20 mouse cellular contexts compared by ENCODE assay signal in genomic region chr11:120179374-120179773, GRCm38 (mm10). TPM values are rescaled to one million over a fixed set of nuclear protein-coding genes. Genes with fewer than 3 reads are reported as not detected.
DNase-seq lines count a peak whose midpoint lies in the region; ATAC-seq and TF ChIP-seq lines count a peak whose summit lies in the region.
"Had no signal": no experiment of that assay in that cellular context is flagged by ENCODE, and none has a peak within 500 bp of the region (broad histone marks: within the 10 kb centered on the region; RNA-seq: fewer than 3 reads in every experiment).

No protein-coding gene starts in this region.

- H3K9me3 ChIP-seq in kidney, embryonic 16.5 days (ENCODE audit: low read length), result no peaks in the 10 kb centered on the region
- H3K9me3 ChIP-seq: embryonic facial prominence, embryonic 15.5 days; heart, embryonic 12.5 days; hindbrain, embryonic 15.5 days; limb, embryonic 15.5 days; midbrain, embryonic 12.5 days; neural tube, embryonic 13.5 days had no signal

- H3K9ac ChIP-seq in kidney, embryonic 16.5 days (replicated peaks; ENCODE audit: low read length), result no peak overlapping the region
- H3K9ac ChIP-seq: embryonic facial prominence, embryonic 15.5 days; heart, embryonic 12.5 days; hindbrain, embryonic 15.5 days; limb, embryonic 15.5 days; midbrain, embryonic 12.5 days; neural tube, embryonic 13.5 days had no signal

- H3K4me1 ChIP-seq in kidney, embryonic 16.5 days (ENCODE audit: insufficient read depth, low read length), result peaks cover 36% of the 10 kb centered on the region

- ATAC-seq in kidney, embryonic 16.5 days (ENCODE audit: low FRiP score, low TSS enrichment), result no peak

- H3K4me2 ChIP-seq in kidney, embryonic 16.5 days (replicated peaks; ENCODE audit: low read depth, low read length), result no peak overlapping the region
- H3K4me2 ChIP-seq: embryonic facial prominence, embryonic 15.5 days; heart, embryonic 12.5 days; hindbrain, embryonic 15.5 days; limb, embryonic 15.5 days; midbrain, embryonic 12.5 days; neural tube, embryonic 13.5 days had no signal

- TF ChIP-seq CTCF in gastrocnemius, adult 2 months (IDR thresholded peaks at IDR 0.05), result no peak

- H3K36me3 ChIP-seq in kidney, embryonic 16.5 days (ENCODE audit: insufficient read depth, low read length), result no peaks in the 10 kb centered on the region
- H3K36me3 ChIP-seq: embryonic facial prominence, embryonic 15.5 days; heart, embryonic 12.5 days; hindbrain, embryonic 15.5 days; limb, embryonic 15.5 days; midbrain, embryonic 12.5 days; neural tube, embryonic 13.5 days had no signal

- intact Hi-C loops in gastrocnemius, adult 2 months (cut with DNase I), result loop anchor here (2.0 kb wide), 1 partner anchor 23 kb away; no protein-coding TSS in a partner anchor

- H3K27ac ChIP-seq in gastrocnemius, adult 2 months, result peak overlapping the region; percentile 79
- H3K27ac ChIP-seq in kidney, embryonic 16.5 days (ENCODE audit: low read length), result no peak overlapping the region
- H3K27ac ChIP-seq: embryonic facial prominence, embryonic 15.5 days; hindbrain, embryonic 15.5 days; limb, embryonic 15.5 days; midbrain, embryonic 12.5 days; neural tube, embryonic 13.5 days had no signal

- no peaks in the 10 kb centered on the region for H3K27me3 ChIP-seq in kidney, embryonic 16.5 days (ENCODE audit: insufficient read depth, low read length)
- H3K27me3 ChIP-seq: embryonic facial prominence, embryonic 15.5 days; heart, embryonic 12.5 days; hindbrain, embryonic 15.5 days; limb, embryonic 15.5 days; midbrain, embryonic 12.5 days; neural tube, embryonic 13.5 days had no signal

- 11% methylated on average over 4 of the region's 4 CpGs for WGBS in kidney, embryonic 16.5 days

- no peak overlapping the region for H3K4me3 ChIP-seq in gastrocnemius, adult 2 months
- H3K4me3 ChIP-seq in kidney, embryonic 16.5 days (ENCODE audit: low read length), result no peak overlapping the region
- H3K4me3 ChIP-seq: embryonic facial prominence, embryonic 15.5 days; heart, embryonic 12.5 days; hindbrain, embryonic 15.5 days; limb, embryonic 15.5 days; midbrain, embryonic 12.5 days; neural tube, embryonic 13.5 days had no signal

- DNase-seq in gastrocnemius, adult 2 months, result peak; percentile 83
- no peak for DNase-seq in gastrocnemius, postnatal 10 days
- peak; percentile 42 to 52 for DNase-seq in kidney, postnatal 36 days
- DNase-seq in brain, adult 2 months (ENCODE audit: low read depth, low spot score), result peak; percentile 73
- peak; percentile 45 for DNase-seq in retina, embryonic 14.5 days (ENCODE audit: low spot score)
- DNase-seq in lung, postnatal 14 days, result no peak
- DNase-seq: adrenal gland, postnatal 36 days; cerebellum, adult 9-10 months; kidney, adult 8-10 months; lung, adult 2 months; lung, postnatal 4 days; right cerebral cortex, postnatal 4 days; thymus, postnatal 36 days had no signal

RNA-seq across cellular contexts. Expression of gene Slc38a10, which starts 28.2 kb away (rescaled TPM):
- total RNA-seq in gastrocnemius, adult 2 months (2021), result 10 to 100 TPM; 32.2 to 51.7 TPM
- 10 to 100 TPM; 66.0 to 82.7 TPM for total RNA-seq in gastrocnemius, postnatal 10 days (2021)
- 132 and 133 TPM in 2 replicates for polyA plus RNA-seq in kidney, embryonic 16.5 days (2015; fragmentation: Nextera tagmentation; extraction: Ambion mirVana)

RNA-seq across cellular contexts. Expression of gene Bahcc1, which starts 53.4 kb away (rescaled TPM):
- total RNA-seq in gastrocnemius, adult 2 months (2021), result 1 to 10 TPM; 3.5 to 5.3 TPM
- 10 to 100 TPM in 1 of 2 experiments, 1 to 10 TPM in 1; 6.4 to 10.5 TPM for total RNA-seq in gastrocnemius, postnatal 10 days (2021)
- polyA plus RNA-seq in kidney, embryonic 16.5 days (2015; fragmentation: Nextera tagmentation; extraction: Ambion mirVana), result 13.2 and 14.2 TPM in 2 replicates

Comparison
In these comparisons a context has a peak if more than half of its experiments do, and no peak if none do; other contexts are left out.
1. DNase-seq: peak in gastrocnemius, adult 2 months (single experiment), kidney, postnatal 36 days (2 of 2), brain, adult 2 months (single experiment) and retina, embryonic 14.5 days (single experiment); none in gastrocnemius, postnatal 10 days (single experiment) and lung, postnatal 14 days (single experiment).